Mouse (Mus musculus): ENCODE data around the gene Ankrd31.
A peak's percentile ranks its signal among the peaks of the same experiment; 100 is the strongest.
"Not testable (repeated sequence)": the region's sequence is repeated elsewhere in the genome, so short reads cannot be mapped to it uniquely, and the experiment has no call there.

Ankrd31 gene

GRCm38 (mm10) chr13:96855191-96855590, 107.1 kb downstream of the Ankrd31 start:
- peak; percentile 18 to 68 for DNase-seq (ENCODE audit: low spot score in 2 of 2)

GRCm38 (mm10) chr13:96859161-96859560, 111.1 kb downstream of the Ankrd31 start:
- DNase-seq (ENCODE audit: low spot score in 2 of 2), result no peak

- DNase-seq (ENCODE audit: low spot score in 2 of 2), result no peak
Measured at GRCm38 (mm10) chr13:96870742-96871141, 122.7 kb downstream of the Ankrd31 start.

- no peak for DNase-seq (ENCODE audit: low spot score in 2 of 2)
Measured at GRCm38 (mm10) chr13:96874071-96874470, 126.0 kb downstream of the Ankrd31 start.

- no peak for DNase-seq (ENCODE audit: low spot score in 2 of 2)
Measured at GRCm38 (mm10) chr13:96878220-96879057, 130.4 kb downstream of the Ankrd31 start.

- no peak for DNase-seq (ENCODE audit: low spot score in 2 of 2)
Measured at GRCm38 (mm10) chr13:96884534-96884933, 136.5 kb downstream of the Ankrd31 start.

GRCm38 (mm10) chr13:96889985-96890384, 141.9 kb downstream of the Ankrd31 start:
- DNase-seq (ENCODE audit: low spot score in 2 of 2), result no peak

GRCm38 (mm10) chr13:96895144-96895543, 147.1 kb downstream of the Ankrd31 start:
- no peak for DNase-seq (ENCODE audit: low spot score in 2 of 2)

GRCm38 (mm10) chr13:96906717-96907116, 158.6 kb downstream of the Ankrd31 start:
- DNase-seq (ENCODE audit: low spot score in 2 of 2), result no peak

- DNase-seq (ENCODE audit: low spot score in 2 of 2), result no peak
Measured at GRCm38 (mm10) chr13:96911202-96911601, 163.1 kb downstream of the Ankrd31 start.

- not testable (repeated sequence) for DNase-seq (ENCODE audit: low spot score in 2 of 2)
Measured at GRCm38 (mm10) chr13:96923134-96923533, 175.1 kb downstream of the Ankrd31 start.

GRCm38 (mm10) chr13:96923999-96924961, 176.2 kb downstream of the Ankrd31 start, which contains the start of gene Gcnt4:
TSS of gene Gcnt4 (plus strand) at chr13:96924689.
- DNase-seq (ENCODE audit: low spot score in 2 of 2), result peak in 1 of 2 experiments; percentile 53

GRCm38 (mm10) chr13:96924985-96925745, 177.1 kb downstream of the Ankrd31 start:
- DNase-seq (ENCODE audit: low spot score in 2 of 2), result no peak

- DNase-seq (ENCODE audit: low spot score in 2 of 2), result no peak
Measured at GRCm38 (mm10) chr13:96925991-96926725, 178.1 kb downstream of the Ankrd31 start.

GRCm38 (mm10) chr13:96927781-96928180, 179.7 kb downstream of the Ankrd31 start:
- DNase-seq (ENCODE audit: low spot score in 2 of 2), result no peak

- DNase-seq (ENCODE audit: low spot score in 2 of 2), result no peak
Measured at GRCm38 (mm10) chr13:96928432-96929039, 180.5 kb downstream of the Ankrd31 start.

GRCm38 (mm10) chr13:96932745-96933144, 184.7 kb downstream of the Ankrd31 start:
- no peak for DNase-seq (ENCODE audit: low spot score in 2 of 2)

- DNase-seq (ENCODE audit: low spot score in 2 of 2), result no peak
Measured at GRCm38 (mm10) chr13:96933367-96933766, 185.3 kb downstream of the Ankrd31 start.

- DNase-seq (ENCODE audit: low spot score in 2 of 2), result no peak
Measured at GRCm38 (mm10) chr13:96936173-96936777, 188.2 kb downstream of the Ankrd31 start.

GRCm38 (mm10) chr13:96937059-96937558, 189.0 kb downstream of the Ankrd31 start:
- DNase-seq (ENCODE audit: low spot score in 2 of 2), result no peak

Measured in urinary bladder, postnatal 4 days (tissue).